Mouse (Mus musculus): ENCODE results near the gene Ybey. TPM values are rescaled to one million over a fixed set of nuclear protein-coding genes. Genes with fewer than 3 reads are reported as not detected.

Ybey gene
- polyA plus RNA-seq, 1 experiment from 2014 or later: 5.4 TPM

GRCm38 (mm10) chr10:76480851-76481250, 11.9 kb upstream of the Ybey start:
- WGBS: 88% methylated on average over 13 of the region's 13 CpGs
- Histone ChIP-seq H3K4me3 (replicated peaks) (no peak overlapping the region), H3K4me2 (no peak overlapping the region), H3K27ac (no peak overlapping the region), H3K9me3 (no peaks in the 10 kb centered on the region), H3K36me3 (peaks cover 55% of the 10 kb centered on the region), H3K9ac (no peak overlapping the region), H3K4me1 (no peaks in the 10 kb centered on the region), H3K27me3 (replicated peaks) (no peaks in the 10 kb centered on the region)
- ATAC-seq (ENCODE audit: insufficient read depth, low FRiP score, low read depth): no peak

GRCm38 (mm10) chr10:76473759-76474158, 4.8 kb upstream of the Ybey start:
- 88% methylated on average over 5 of the region's 5 CpGs for WGBS
- Histone ChIP-seq H3K27ac (no peak overlapping the region), H3K36me3 (peaks cover 27% of the 10 kb centered on the region), H3K4me1 (0 out of 2 replicates have a peak, but pooled peaks cover 4% of the 10 kb centered on the region), H3K27me3 (replicated peaks) (no peaks in the 10 kb centered on the region), H3K4me3 (replicated peaks) (no peak overlapping the region), H3K4me2 (no peak overlapping the region), H3K9ac (no peak overlapping the region), H3K9me3 (no peaks in the 10 kb centered on the region)
- no peak for ATAC-seq (ENCODE audit: insufficient read depth, low FRiP score, low read depth)

- H3K4me1 ChIP-seq: no peaks in the 10 kb centered on the region
- WGBS: 86% methylated on average over 6 of the region's 6 CpGs
Measured at GRCm38 (mm10) chr10:76462721-76463120, 6.2 kb downstream of the Ybey start.

GRCm38 (mm10) chr10:76462312-76462711, 6.6 kb downstream of the Ybey start:
- H3K27ac ChIP-seq: no peak overlapping the region
- no peak overlapping the region for H3K4me3 ChIP-seq (replicated peaks)
- no peak for ATAC-seq (ENCODE audit: insufficient read depth, low FRiP score, low read depth)
- H3K9me3 ChIP-seq: no peaks in the 10 kb centered on the region
- no peaks in the 10 kb centered on the region for H3K4me1 ChIP-seq
- no peaks in the 10 kb centered on the region for H3K27me3 ChIP-seq (replicated peaks)
- H3K9ac ChIP-seq: no peak overlapping the region
- WGBS: 91% methylated on average over 7 of the region's 7 CpGs
- no peak overlapping the region for H3K4me2 ChIP-seq
- H3K36me3 ChIP-seq: no peaks in the 10 kb centered on the region

More at GRCm38 (mm10) chr10:76462721-76463120, 6.2 kb downstream of the Ybey start:
- no peak overlapping the region for H3K4me2 ChIP-seq
- no peak for ATAC-seq (ENCODE audit: insufficient read depth, low FRiP score, low read depth)
- H3K36me3 ChIP-seq: no peaks in the 10 kb centered on the region
- no peaks in the 10 kb centered on the region for H3K27me3 ChIP-seq (replicated peaks)
- H3K9me3 ChIP-seq: no peaks in the 10 kb centered on the region
- H3K27ac ChIP-seq: no peak overlapping the region
- H3K4me3 ChIP-seq (replicated peaks): no peak overlapping the region
- no peak overlapping the region for H3K9ac ChIP-seq

- no peaks in the 10 kb centered on the region for H3K4me1 ChIP-seq
- 91% methylated on average over 1 of the region's 1 CpGs for WGBS
Measured at GRCm38 (mm10) chr10:76461255-76461654, 7.7 kb downstream of the Ybey start.

GRCm38 (mm10) chr10:76455289-76455688, 13.6 kb downstream of the Ybey start:
- no peak for ATAC-seq (ENCODE audit: insufficient read depth, low FRiP score, low read depth)
- no peak overlapping the region for H3K27ac ChIP-seq
- H3K9ac ChIP-seq: no peak overlapping the region
- no peak overlapping the region for H3K4me2 ChIP-seq
- no peaks in the 10 kb centered on the region for H3K36me3 ChIP-seq
- no peaks in the 10 kb centered on the region for H3K4me1 ChIP-seq
- no peak overlapping the region for H3K4me3 ChIP-seq (replicated peaks)
- H3K9me3 ChIP-seq: no peaks in the 10 kb centered on the region
- WGBS: 32% methylated on average over 5 of the region's 5 CpGs
- no peaks in the 10 kb centered on the region for H3K27me3 ChIP-seq (replicated peaks)

More at GRCm38 (mm10) chr10:76461255-76461654, 7.7 kb downstream of the Ybey start:
- no peak overlapping the region for H3K27ac ChIP-seq
- H3K4me2 ChIP-seq: no peak overlapping the region
- ATAC-seq (ENCODE audit: insufficient read depth, low FRiP score, low read depth): no peak
- no peaks in the 10 kb centered on the region for H3K27me3 ChIP-seq (replicated peaks)
- no peak overlapping the region for H3K4me3 ChIP-seq (replicated peaks)
- H3K9ac ChIP-seq: no peak overlapping the region
- H3K9me3 ChIP-seq: no peaks in the 10 kb centered on the region
- no peaks in the 10 kb centered on the region for H3K36me3 ChIP-seq

- Histone ChIP-seq H3K4me1 (no peaks in the 10 kb centered on the region), H3K27ac (no peak within 1 kb of the TSS), H3K9me3 (no peaks in the 10 kb centered on the region), H3K27me3 (replicated peaks) (no peaks in the 10 kb centered on the region), H3K4me3 (replicated peaks) (no peak within 1 kb of the TSS), H3K4me2 (no peak within 1 kb of the TSS), H3K9ac (no peak within 1 kb of the TSS), H3K36me3 (no peaks in the 10 kb centered on the region)
- 66% methylated on average over 5 of the region's 5 CpGs for WGBS
- no peak for ATAC-seq (ENCODE audit: insufficient read depth, low FRiP score, low read depth)
Measured at GRCm38 (mm10) chr10:76448851-76449250, 20.1 kb downstream of the Ybey start, which contains the start of gene 2610028H24Rik. Gene 2610028H24Rik (plus strand): TSS chr10:76449081.

GRCm38 (mm10) chr10:76447406-76448229, 21.3 kb downstream of the Ybey start:
- H3K4me1 ChIP-seq: peaks cover 7% of the 10 kb centered on the region; the same call in 1 of the 2 replicates
- H3K27ac ChIP-seq: no peak overlapping the region
- no peaks in the 10 kb centered on the region for H3K36me3 ChIP-seq
- no peak overlapping the region for H3K4me2 ChIP-seq
- H3K4me3 ChIP-seq (replicated peaks): no peak overlapping the region
- 70% methylated on average over 15 of the region's 15 CpGs for WGBS
- no peak for ATAC-seq (ENCODE audit: insufficient read depth, low FRiP score, low read depth)
- no peaks in the 10 kb centered on the region for H3K27me3 ChIP-seq (replicated peaks)
- no peak overlapping the region for H3K9ac ChIP-seq
- H3K9me3 ChIP-seq: no peaks in the 10 kb centered on the region

- H3K9me3 ChIP-seq: no peaks in the 10 kb centered on the region
- no peak overlapping the region for H3K4me3 ChIP-seq (replicated peaks)
- WGBS: 73% methylated on average over 4 of the region's 4 CpGs
- H3K36me3 ChIP-seq: no peaks in the 10 kb centered on the region
- peaks cover 13% of the 10 kb centered on the region for H3K4me1 ChIP-seq
- no peak overlapping the region for H3K9ac ChIP-seq
- H3K27ac ChIP-seq: no peak overlapping the region
- no peak for ATAC-seq (ENCODE audit: insufficient read depth, low FRiP score, low read depth)
- no peak overlapping the region for H3K4me2 ChIP-seq
- no peaks in the 10 kb centered on the region for H3K27me3 ChIP-seq (replicated peaks)
Measured at GRCm38 (mm10) chr10:76445996-76446681, 22.8 kb downstream of the Ybey start.

- under 1% methylated on average over 78 of the region's 78 CpGs for WGBS
- peaks cover 15% of the 10 kb centered on the region for H3K4me1 ChIP-seq
- H3K4me2 ChIP-seq: peak within 1 kb of the TSS; percentile 67
- H3K4me3 ChIP-seq (replicated peaks): peak within 1 kb of the TSS; percentile 99
- ATAC-seq (ENCODE audit: insufficient read depth, low FRiP score, low read depth): peak; percentile 99
- no peaks in the 10 kb centered on the region for H3K9me3 ChIP-seq
- no peaks in the 10 kb centered on the region for H3K27me3 ChIP-seq (replicated peaks)
- peaks cover 8% of the 10 kb centered on the region; the same call in 1 of the 2 replicates for H3K36me3 ChIP-seq
- H3K9ac ChIP-seq: peak within 1 kb of the TSS; percentile 73; the same call in 1 of the 2 replicates
- peak within 1 kb of the TSS; percentile 99 for H3K27ac ChIP-seq
Measured at GRCm38 (mm10) chr10:76442178-76443088, 26.5 kb downstream of the Ybey start, which contains the start of gene Pcnt. Gene Pcnt (minus strand): TSS chr10:76442786.

GRCm38 (mm10) chr10:76440281-76440680, 28.6 kb downstream of the Ybey start, which contains the start of gene AC141477.1:
Gene AC141477.1 (minus strand): TSS chr10:76440444.
- Histone ChIP-seq H3K4me1 (peaks cover 15% of the 10 kb centered on the region), H3K9ac (no peak within 1 kb of the TSS), H3K9me3 (no peaks in the 10 kb centered on the region), H3K27me3 (replicated peaks) (no peaks in the 10 kb centered on the region), H3K27ac (peak within 1 kb of the TSS; percentile 26; the same call in 1 of the 2 replicates), H3K4me3 (replicated peaks) (peak within 1 kb of the TSS; percentile 99; the same call in 1 of the 2 replicates), H3K36me3 (peaks cover 25% of the 10 kb centered on the region), H3K4me2 (no peak within 1 kb of the TSS; the same call in 1 of the 2 replicates)
- ATAC-seq (ENCODE audit: insufficient read depth, low FRiP score, low read depth): no peak
- WGBS: 92% methylated on average over 17 of the region's 17 CpGs

Data from stomach, embryonic 15.5 days (tissue).